Mouse (Mus musculus): Measurements from ENCODE around the gene Ring1. TPM values are rescaled to one million over a fixed set of nuclear protein-coding genes. Genes with fewer than 3 reads are reported as not detected.

Ring1 gene
- total RNA-seq, 2 experiments from 2014 or later, result 11.6 to 12.8 TPM

- Histone ChIP-seq H3K4me3 (no peak overlapping the region), H3K27ac (no peak overlapping the region)
- intact Hi-C loops (cut with DNase I), result loop anchor here (5.0 kb wide), 1 partner anchor 72 kb away; no protein-coding TSS in a partner anchor
- TF ChIP-seq CTCF (IDR thresholded peaks at IDR 0.05), result no peak
- peak; percentile 13 for DNase-seq
Observed at GRCm38 (mm10) chr17:34035517-34035916, 11.0 kb upstream of the Ring1 start.

GRCm38 (mm10) chr17:34034064-34034463, 9.6 kb upstream of the Ring1 start:
- peak; percentile 71 for DNase-seq
- intact Hi-C loops (cut with DNase I), result loop anchor here (5.0 kb wide), 1 partner anchor 88 kb away; the partner anchor contains the start of gene Brd2

GRCm38 (mm10) chr17:34033441-34033840, 9.0 kb upstream of the Ring1 start:
- Histone ChIP-seq H3K4me3 (peak overlapping the region; percentile 78), H3K27ac (peak overlapping the region; percentile 100)
- no peak for DNase-seq
- intact Hi-C loops (cut with DNase I), result loop anchor here (5.0 kb wide), 1 partner anchor 89 kb away; the partner anchor contains the start of gene Brd2
- no peak for TF ChIP-seq CTCF (IDR thresholded peaks at IDR 0.05)

More at GRCm38 (mm10) chr17:34034064-34034463, 9.6 kb upstream of the Ring1 start:
- Histone ChIP-seq H3K4me3 (peak overlapping the region; percentile 1; the same call in 1 of the 2 replicates), H3K27ac (peak overlapping the region; percentile 31; the same call in 1 of the 2 replicates)
- peak; percentile 77 for TF ChIP-seq CTCF (IDR thresholded peaks at IDR 0.05)

- no peak for TF ChIP-seq CTCF (IDR thresholded peaks at IDR 0.05)
- Histone ChIP-seq H3K27ac (peak overlapping the region; percentile 100), H3K4me3 (peak overlapping the region; percentile 78)
- DNase-seq, result no peak
- intact Hi-C loops (cut with DNase I), result loop anchor here (5.0 kb wide), 1 partner anchor 89 kb away; the partner anchor contains the start of gene Brd2
Observed at GRCm38 (mm10) chr17:34032806-34033205, 8.3 kb upstream of the Ring1 start.

GRCm38 (mm10) chr17:34032174-34032632, 7.7 kb upstream of the Ring1 start:
- TF ChIP-seq CTCF (IDR thresholded peaks at IDR 0.05), result no peak
- intact Hi-C loops (cut with DNase I), result loop anchor here (5.0 kb wide), 1 partner anchor 90 kb away; the partner anchor contains the start of gene Brd2
- peak overlapping the region; percentile 100 for H3K27ac ChIP-seq
- DNase-seq, result peak; percentile 87
- H3K4me3 ChIP-seq, result peak overlapping the region; percentile 78

- DNase-seq, result peak; percentile 100
- no peak for TF ChIP-seq CTCF (IDR thresholded peaks at IDR 0.05)
- Histone ChIP-seq H3K4me3 (peak within 1 kb of the TSS; percentile 78), H3K27ac (peak within 1 kb of the TSS; percentile 100)
- intact Hi-C loops (cut with DNase I), result loop anchor here (5.0 kb wide), 1 partner anchor 91 kb away; the partner anchor contains the start of gene Brd2
Observed at GRCm38 (mm10) chr17:34031465-34032173, 7.1 kb upstream of the Ring1 start, which contains the start of the genes Slc39a7 and Rxrb. Gene Slc39a7 (minus strand): TSS chr17:34031682. Gene Rxrb (plus strand): TSS chr17:34031812.

- Histone ChIP-seq H3K27ac (peak overlapping the region; percentile 100), H3K4me3 (peak overlapping the region; percentile 78)
- intact Hi-C loops (cut with DNase I), result loop anchor here (5.0 kb wide), 1 partner anchor 91 kb away; the partner anchor contains the start of gene Brd2
- TF ChIP-seq CTCF (IDR thresholded peaks at IDR 0.05), result no peak
- DNase-seq, result no peak
Observed at GRCm38 (mm10) chr17:34030861-34031326, 6.4 kb upstream of the Ring1 start.

GRCm38 (mm10) chr17:34029890-34030595, 5.6 kb upstream of the Ring1 start:
- peak overlapping the region; percentile 100 for H3K27ac ChIP-seq
- peak overlapping the region; percentile 78 for H3K4me3 ChIP-seq
- TF ChIP-seq CTCF (IDR thresholded peaks at IDR 0.05), result no peak
- intact Hi-C loops (cut with DNase I), result loop anchor here (5.0 kb wide), 1 partner anchor 92 kb away; the partner anchor contains the start of gene Brd2
- DNase-seq, result no peak

- peak; percentile 28 for DNase-seq
- peak overlapping the region; percentile 78 for H3K4me3 ChIP-seq
- intact Hi-C loops (cut with DNase I), result no loop called here
- H3K27ac ChIP-seq, result peak overlapping the region; percentile 100; the same call in 1 of the 2 replicates
- TF ChIP-seq CTCF (IDR thresholded peaks at IDR 0.05), result no peak
Observed at GRCm38 (mm10) chr17:34029150-34029889, 4.8 kb upstream of the Ring1 start.

- intact Hi-C loops (cut with DNase I), result no loop called here
Observed at GRCm38 (mm10) chr17:34028501-34029149, 4.1 kb upstream of the Ring1 start.

GRCm38 (mm10) chr17:34027656-34028223, 3.3 kb upstream of the Ring1 start, which contains the start of gene H2-Ke6:
Gene H2-Ke6 (minus strand): TSS chr17:34028060.
- H3K27ac ChIP-seq, result peak within 1 kb of the TSS; percentile 94
- peak; percentile 95 for DNase-seq
- TF ChIP-seq CTCF (IDR thresholded peaks at IDR 0.05), result peak; percentile 38
- peak within 1 kb of the TSS; percentile 94 for H3K4me3 ChIP-seq
- intact Hi-C loops (cut with DNase I), result no loop called here

More at GRCm38 (mm10) chr17:34028501-34029149, 4.1 kb upstream of the Ring1 start:
- DNase-seq, result no peak
- H3K27ac ChIP-seq, result peak overlapping the region; percentile 94; the same call in 1 of the 2 replicates
- peak overlapping the region; percentile 94; the same call in 1 of the 2 replicates for H3K4me3 ChIP-seq
- no peak for TF ChIP-seq CTCF (IDR thresholded peaks at IDR 0.05)

Data from gastrocnemius, adult 2 months (tissue).